Mouse (Mus musculus) ovary, adult 18-20 months (tissue): ENCODE results near the gene Mthfd2.

ENCODE experiments used
- DNase-seq: peaks from one replicate; pipeline ENCODE4 v3.0.0; 2022; ENCODE audit warnings: low spot score, mixed read lengths

Gene Mthfd2

GRCm38 (mm10) chr6:83341387-83341786 is 15.7 kb upstream of the Mthfd2 start:
- no peak for DNase-seq

GRCm38 (mm10) chr6:83327591-83328190 is 2.0 kb upstream of the Mthfd2 start:
- no peak for DNase-seq

- DNase-seq: no peak
Observed at GRCm38 (mm10) chr6:83326761-83327160, 1.1 kb upstream of the Mthfd2 start.

- DNase-seq: no peak
Observed at GRCm38 (mm10) chr6:83326394-83326736, 657 bp upstream of the Mthfd2 start.

GRCm38 (mm10) chr6:83323652-83324419 is 1.9 kb downstream of the Mthfd2 start:
- DNase-seq: no peak

GRCm38 (mm10) chr6:83322794-83323193 is 2.9 kb downstream of the Mthfd2 start:
- no peak for DNase-seq

GRCm38 (mm10) chr6:83321927-83322326 is 3.8 kb downstream of the Mthfd2 start:
- DNase-seq: no peak

GRCm38 (mm10) chr6:83317108-83317741 is 8.5 kb downstream of the Mthfd2 start:
- peak; percentile 84 for DNase-seq

- peak; percentile 25 for DNase-seq
Observed at GRCm38 (mm10) chr6:83316022-83316421, 9.7 kb downstream of the Mthfd2 start.

GRCm38 (mm10) chr6:83315293-83315692 is 10.4 kb downstream of the Mthfd2 start:
- no peak for DNase-seq

GRCm38 (mm10) chr6:83312514-83312913 is 13.2 kb downstream of the Mthfd2 start:
- DNase-seq: peak; percentile 54

GRCm38 (mm10) chr6:83312021-83312420 is 13.7 kb downstream of the Mthfd2 start:
- no peak for DNase-seq

- no peak for DNase-seq
Observed at GRCm38 (mm10) chr6:83311206-83311605, 14.5 kb downstream of the Mthfd2 start.

GRCm38 (mm10) chr6:83309017-83309416 is 16.7 kb downstream of the Mthfd2 start:
- no peak for DNase-seq

GRCm38 (mm10) chr6:83302264-83302663 is 23.4 kb downstream of the Mthfd2 start:
- DNase-seq: no peak

- DNase-seq: no peak
Observed at GRCm38 (mm10) chr6:83301294-83301693, 24.4 kb downstream of the Mthfd2 start.

- DNase-seq: no peak
Observed at GRCm38 (mm10) chr6:83300447-83301229, 25.1 kb downstream of the Mthfd2 start.

GRCm38 (mm10) chr6:83280256-83280955 is 45.3 kb downstream of the Mthfd2 start:
- no peak for DNase-seq

GRCm38 (mm10) chr6:83278881-83279280 is 46.8 kb downstream of the Mthfd2 start:
- DNase-seq: no peak

GRCm38 (mm10) chr6:83277151-83277550 is 48.6 kb downstream of the Mthfd2 start:
- DNase-seq: no peak

GRCm38 (mm10) chr6:83273733-83274132 is 52.0 kb downstream of the Mthfd2 start:
- no peak for DNase-seq
